Mouse (Mus musculus): Measurements from ENCODE around the gene Rnf149.

GRCm38 (mm10) chr1:39502817-39503633, 74.2 kb downstream of the Rnf149 start:
- TF ChIP-seq CTCF (IDR thresholded peaks at IDR 0.05; ENCODE audit: borderline replicate concordance, control insufficient read depth, extremely low read depth, insufficient read depth, low read length, poor library complexity) (no peak), POLR2A (IDR thresholded peaks at IDR 0.05; ENCODE audit: control insufficient read depth, extremely low read depth, insufficient read depth, low read length, poor library complexity) (no peak)
